Mouse (Mus musculus) forebrain, embryonic 10.5 days (tissue): ENCODE measurements around the gene Acad11. TPM values are rescaled to one million over a fixed set of nuclear protein-coding genes. Genes with fewer than 3 reads are reported as not detected.

ENCODE experiments used
- DNase-seq: peaks from one replicate; pipeline ENCODE4 v3.0.0-alpha.2; 2017; ENCODE audit warnings: low spot score; ENCODE audit errors: extremely low spot score
- H3K27ac ChIP-seq: fragments of 300-500 bp; sonication (generic); 2 replicates; pipeline ENCODE4 v1.5.1; 2016; ENCODE audit warnings: mild to moderate bottlenecking
- H3K27me3 ChIP-seq: fragments of 300-500 bp; sonication (generic); 2 replicates; pipeline ENCODE4 v1.6.1; 2016; ENCODE audit warnings: mild to moderate bottlenecking; ENCODE audit not compliant: poor library complexity, severe bottlenecking
- H3K36me3 ChIP-seq: fragments of 300-500 bp; sonication (generic); replicated peaks from 2 replicates; pipeline ENCODE4 v1.6.1; 2016; ENCODE audit warnings: mild to moderate bottlenecking, moderate library complexity
- H3K4me1 ChIP-seq: fragments of 300-500 bp; sonication (generic); 2 replicates; pipeline ENCODE4 v1.6.1; 2016
- H3K4me3 ChIP-seq: fragments of 300-500 bp; sonication (generic); 2 replicates; pipeline ENCODE4 v1.5.1; 2016; ENCODE audit warnings: mild to moderate bottlenecking, moderate library complexity
- H3K9me3 ChIP-seq: fragments of 300-500 bp; sonication (generic); 2 replicates; pipeline ENCODE4 v1.6.1; 2016; ENCODE audit warnings: mild to moderate bottlenecking, moderate library complexity
- WGBS: fragments of 180-500 bp; shearing (Covaris S2); methylation state at CpG from one replicate; pipeline ENCODE4 v1.1.7; 2016; 5-methylcytosine and 5-hydroxymethylcytosine counted together
- polyA plus RNA-seq: library from polyadenylated mRNA; unstranded; fragments of >200 nt; fragmentation: Nextera tagmentation; extraction: Ambion mirVana; gene quantifications from 2 replicates; pipeline ENCODE4 v1.2.1, GENCODE M21; 2016

Gene Acad11
- 8.6 and 9.0 TPM in 2 replicates for polyA plus RNA-seq

DNA sequence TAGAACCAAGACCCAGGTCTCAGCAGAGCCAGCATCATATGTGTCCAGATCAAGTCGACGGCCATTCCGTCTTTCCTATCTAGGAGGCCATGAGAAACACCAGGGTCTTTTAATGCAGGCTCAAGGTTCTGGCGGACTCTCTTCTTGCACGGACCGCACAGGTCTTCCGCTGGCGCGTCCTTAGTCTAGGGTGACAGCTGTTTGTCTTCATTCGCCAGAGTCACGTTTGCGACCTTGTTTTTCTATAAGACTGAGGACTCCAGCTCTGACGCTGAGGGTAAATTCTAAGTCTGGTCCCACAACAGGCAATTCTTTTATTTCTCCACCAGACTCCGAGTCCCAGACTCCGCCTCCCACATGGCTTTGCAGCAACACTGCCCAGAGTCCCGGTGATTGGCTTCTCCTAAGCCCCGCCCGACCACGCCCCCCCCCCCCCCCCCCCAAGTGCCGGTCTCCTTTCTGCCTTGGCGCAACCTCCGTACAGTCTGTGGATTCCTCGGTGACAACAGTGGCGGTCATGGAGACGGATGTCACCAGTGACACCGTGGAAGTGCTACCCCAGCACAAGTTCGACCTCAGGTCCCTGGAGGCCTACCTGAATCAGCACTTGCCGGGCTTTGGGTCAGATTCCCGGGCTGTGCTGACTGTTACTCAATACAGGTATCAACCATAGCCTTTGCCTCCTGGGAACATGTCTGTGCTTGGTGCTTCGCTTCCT is at the start of gene Acad11:
Acad11 (plus strand) TSS at position 134 of the 718 bp plus-strand sequence.
- Histone ChIP-seq H3K4me3 (peak within 1 kb of the TSS; percentile 97), H3K9me3 (no peaks in the 10 kb centered on the region), H3K36me3 (peaks cover 25% of the 10 kb centered on the region), H3K4me1 (peaks cover 21% of the 10 kb centered on the region), H3K27ac (peak within 1 kb of the TSS; percentile 92), H3K27me3 (no peaks in the 10 kb centered on the region)
- under 1% methylated on average over 30 of the region's 30 CpGs for whole genome bisulfite sequencing
- peak; percentile 88 for DNase-seq

DNA sequence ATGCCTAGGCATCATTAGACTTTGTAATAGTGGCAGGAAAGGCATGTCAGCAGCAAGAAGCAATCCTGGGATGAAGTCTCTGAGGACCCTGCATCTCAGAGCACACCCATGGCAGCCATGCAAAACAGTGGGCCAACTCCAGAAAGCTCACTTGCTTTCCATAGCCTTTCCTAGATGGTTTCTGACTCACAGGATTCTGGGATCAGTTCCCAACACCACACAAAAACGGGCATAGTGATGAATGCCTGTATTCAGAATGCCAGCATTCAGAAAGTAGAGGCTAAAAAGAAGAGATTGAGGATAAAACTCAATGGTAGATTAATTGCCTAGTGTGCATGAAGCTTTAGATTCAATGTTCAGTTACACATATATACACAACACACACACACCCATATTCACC is 48.7 kb upstream of the Acad11 start:
- WGBS = 79% methylated on average over 1 of the region's 1 CpGs
- no peak overlapping the region for H3K4me3 ChIP-seq
- H3K27ac ChIP-seq = no peak overlapping the region
- DNase-seq = no peak
- H3K4me1 ChIP-seq = no peaks in the 10 kb centered on the region
- H3K36me3 ChIP-seq = peaks cover 57% of the 10 kb centered on the region
- H3K9me3 ChIP-seq = no peaks in the 10 kb centered on the region
- H3K27me3 ChIP-seq = no peaks in the 10 kb centered on the region

DNA sequence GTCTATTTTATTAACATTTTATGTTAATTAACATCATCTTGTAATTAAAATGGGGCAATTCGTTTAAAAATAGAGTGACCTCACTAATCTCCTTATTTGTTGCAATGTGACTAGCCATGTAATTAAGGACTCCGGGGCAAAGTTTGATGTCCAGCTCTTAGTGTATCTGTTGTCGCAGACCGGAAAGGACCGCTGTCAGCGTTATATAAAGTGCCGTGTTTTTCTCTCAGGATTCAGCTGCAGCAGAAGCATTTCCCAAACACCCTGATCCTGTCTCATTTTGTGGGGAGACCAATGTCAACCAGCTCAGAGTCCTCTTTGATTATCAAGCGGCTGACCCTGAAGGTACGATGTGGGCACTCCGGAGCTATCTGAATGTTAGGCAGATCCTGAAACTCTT is 42.2 kb upstream of the Acad11 start:
- H3K27me3 ChIP-seq = no peaks in the 10 kb centered on the region
- H3K4me1 ChIP-seq = no peaks in the 10 kb centered on the region
- no peaks in the 10 kb centered on the region for H3K9me3 ChIP-seq
- no peak for DNase-seq
- H3K27ac ChIP-seq = no peak overlapping the region
- no peak overlapping the region for H3K4me3 ChIP-seq
- peaks cover 67% of the 10 kb centered on the region for H3K36me3 ChIP-seq
- WGBS = 91% methylated on average over 10 of the region's 10 CpGs

DNA sequence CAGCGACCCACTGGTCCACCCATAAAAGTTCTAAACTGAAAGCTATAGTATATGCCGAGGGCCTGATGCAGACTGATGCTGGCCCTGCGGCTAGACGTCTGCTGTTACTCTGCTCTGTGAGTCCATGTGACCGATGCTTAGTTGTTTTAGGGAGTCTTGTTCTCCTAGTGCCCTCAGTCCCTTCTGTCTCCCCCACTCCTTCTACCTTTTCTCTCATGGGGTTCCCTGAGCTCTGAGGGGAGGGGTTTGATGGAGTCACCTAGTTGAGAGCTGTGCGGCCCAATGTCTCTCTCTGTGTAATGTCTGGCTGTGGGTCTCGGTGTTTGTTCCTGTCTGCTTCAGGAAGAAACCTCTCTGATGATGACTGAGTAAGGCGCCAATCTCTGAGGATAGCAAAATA is 36.0 kb upstream of the Acad11 start:
- WGBS = 94% methylated on average over 8 of the region's 8 CpGs

DNA sequence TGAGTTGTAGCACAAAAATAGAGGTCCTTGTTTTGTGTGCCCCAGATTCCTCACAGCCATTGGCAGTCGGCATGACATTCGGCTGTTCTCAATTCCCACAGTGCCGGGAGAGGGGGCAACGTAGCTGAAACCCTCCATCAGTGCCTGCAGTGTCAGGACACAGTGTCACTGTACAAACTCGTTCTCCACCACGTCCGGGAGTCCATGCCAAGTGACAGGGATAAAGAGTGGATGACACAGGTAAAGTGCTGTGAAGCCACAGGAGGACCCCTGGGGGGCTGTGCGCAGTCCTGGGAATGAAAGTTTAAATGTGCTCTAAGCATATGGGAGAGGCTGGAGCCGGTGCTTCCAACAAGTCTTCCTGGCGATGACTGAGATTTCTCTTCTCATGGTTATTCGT is 33.3 kb upstream of the Acad11 start:
- H3K4me1 ChIP-seq = no peaks in the 10 kb centered on the region
- H3K27ac ChIP-seq = no peak overlapping the region
- 92% methylated on average over 11 of the region's 11 CpGs for WGBS
- peaks cover 8% of the 10 kb centered on the region; the same call in 1 of the 2 replicates for H3K9me3 ChIP-seq
- H3K36me3 ChIP-seq = peaks cover 44% of the 10 kb centered on the region
- DNase-seq = no peak
- no peak overlapping the region for H3K4me3 ChIP-seq
- H3K27me3 ChIP-seq = no peaks in the 10 kb centered on the region

More for the DNA sequence above, 36.0 kb upstream of the Acad11 start:
- no peaks in the 10 kb centered on the region for H3K27me3 ChIP-seq
- H3K27ac ChIP-seq = no peak overlapping the region
- peaks cover 8% of the 10 kb centered on the region; the same call in 1 of the 2 replicates for H3K9me3 ChIP-seq
- no peaks in the 10 kb centered on the region for H3K4me1 ChIP-seq
- peaks cover 53% of the 10 kb centered on the region for H3K36me3 ChIP-seq
- no peak overlapping the region for H3K4me3 ChIP-seq
- DNase-seq = no peak

DNA sequence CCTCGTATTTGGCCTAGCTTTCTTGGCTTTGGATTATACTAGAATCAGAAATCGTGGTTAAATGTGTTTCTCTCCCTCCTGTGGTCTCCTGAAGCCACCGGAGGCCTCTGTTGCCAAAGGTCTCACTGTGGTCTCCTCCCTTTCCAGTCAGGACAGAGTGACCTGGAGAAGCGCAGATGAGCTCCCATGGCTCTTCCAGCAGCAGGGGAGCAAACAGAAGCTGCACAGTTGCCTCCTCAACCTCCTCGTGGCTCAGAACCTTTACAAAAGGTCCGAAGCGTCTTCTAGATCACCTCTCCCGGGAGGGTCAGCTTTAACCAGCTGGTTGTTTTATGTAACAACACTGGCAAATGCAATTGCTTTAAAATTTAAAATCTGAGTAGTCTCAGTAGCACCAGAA is 28.9 kb upstream of the Acad11 start:
- Histone ChIP-seq H3K9me3 (no peaks in the 10 kb centered on the region), H3K4me3 (no peak overlapping the region), H3K27me3 (no peaks in the 10 kb centered on the region), H3K4me1 (0 out of 2 replicates have a peak, but pooled peaks cover 5% of the 10 kb centered on the region), H3K27ac (no peak overlapping the region), H3K36me3 (peaks cover 44% of the 10 kb centered on the region)
- WGBS = 89% methylated on average over 8 of the region's 8 CpGs
- DNase-seq = no peak

DNA sequence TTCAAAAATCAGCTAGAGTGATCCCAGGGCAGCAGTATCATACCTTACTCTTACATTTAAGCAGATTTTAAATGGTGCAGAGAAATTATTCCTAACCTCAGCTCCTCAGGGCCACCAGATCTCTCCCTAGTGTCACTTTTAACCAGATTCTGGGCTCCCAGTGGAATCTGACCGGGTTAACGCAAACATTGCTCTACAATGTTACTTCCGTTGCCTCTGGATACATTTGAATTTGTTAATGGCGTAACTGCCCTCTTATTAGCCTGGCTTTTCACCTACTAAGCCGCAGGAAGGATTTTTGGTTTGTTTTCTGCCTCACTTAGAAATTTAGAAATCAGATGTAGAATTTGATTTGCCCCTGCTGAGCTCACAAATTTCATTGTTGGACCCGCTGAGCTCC is 28.5 kb upstream of the Acad11 start:
- no peak overlapping the region for H3K27ac ChIP-seq
- peaks cover 46% of the 10 kb centered on the region for H3K36me3 ChIP-seq
- no peaks in the 10 kb centered on the region for H3K27me3 ChIP-seq
- no peaks in the 10 kb centered on the region for H3K9me3 ChIP-seq
- H3K4me3 ChIP-seq = no peak overlapping the region
- no peak for DNase-seq
- H3K4me1 ChIP-seq = 0 out of 2 replicates have a peak, but pooled peaks cover 5% of the 10 kb centered on the region
- 80% methylated on average over 6 of the region's 6 CpGs for WGBS

DNA sequence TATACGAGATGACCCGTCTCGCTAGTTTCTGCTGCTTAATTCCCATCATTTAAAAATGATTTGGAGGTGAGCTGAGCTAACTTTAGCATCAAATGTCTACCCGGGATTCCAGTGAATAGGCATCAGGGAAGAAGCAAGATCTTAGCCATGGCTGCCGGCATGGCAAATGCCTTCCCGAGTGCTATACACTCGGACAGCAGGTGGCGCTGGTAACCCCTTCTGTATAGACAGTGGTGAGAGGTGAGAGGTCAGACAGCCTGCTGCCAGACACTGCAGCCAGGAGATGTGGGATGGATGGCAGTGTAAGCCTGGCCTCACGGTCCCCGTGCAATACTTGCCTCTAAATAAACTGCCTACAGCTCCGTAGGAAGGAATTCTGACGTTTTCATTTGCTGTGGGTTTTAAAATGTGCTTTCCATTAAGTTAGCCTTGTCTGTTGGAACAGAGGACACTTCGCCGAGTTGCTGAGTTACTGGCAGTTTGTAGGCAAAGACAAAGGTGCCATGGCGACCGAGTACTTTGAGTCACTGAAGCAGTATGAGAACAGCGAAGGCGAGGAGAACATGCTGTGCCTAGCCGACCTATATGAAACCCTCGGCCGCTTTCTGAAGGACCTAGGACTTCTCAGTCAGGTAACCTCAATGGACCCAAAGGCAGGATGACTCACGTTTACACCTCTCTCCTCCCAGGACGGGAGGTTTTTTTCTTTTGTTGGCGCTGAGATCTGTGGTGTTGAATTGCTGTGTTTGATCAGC is 27.7 kb upstream of the Acad11 start:
- Histone ChIP-seq H3K9me3 (no peaks in the 10 kb centered on the region), H3K36me3 (peaks cover 40% of the 10 kb centered on the region), H3K4me3 (no peak overlapping the region), H3K4me1 (0 out of 2 replicates have a peak, but pooled peaks cover 5% of the 10 kb centered on the region), H3K27me3 (no peaks in the 10 kb centered on the region), H3K27ac (no peak overlapping the region)
- 53% methylated on average over 24 of the region's 24 CpGs for WGBS
- DNase-seq = peak; percentile 69

DNA sequence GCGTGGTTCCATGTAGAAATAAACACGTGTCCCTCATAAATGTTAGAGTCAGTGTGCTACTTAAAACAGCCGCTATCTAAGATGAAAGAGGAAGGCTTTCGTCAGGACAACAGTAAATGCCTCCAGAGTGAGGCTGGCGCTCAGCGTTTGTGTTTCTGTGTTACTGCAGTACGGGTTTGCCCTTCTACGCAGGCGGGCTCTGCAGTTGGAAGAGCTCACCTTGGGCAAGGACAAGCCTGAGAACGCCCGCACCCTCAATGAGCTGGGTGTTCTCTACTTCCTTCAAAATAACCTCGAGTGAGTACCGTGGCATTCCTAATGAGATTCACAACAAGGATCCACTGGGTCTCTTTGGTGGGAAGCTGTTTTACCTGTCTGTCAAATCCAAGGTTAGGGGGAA is 24.9 kb upstream of the Acad11 start:
- Histone ChIP-seq H3K27ac (no peak overlapping the region), H3K4me3 (no peak overlapping the region), H3K9me3 (no peaks in the 10 kb centered on the region), H3K4me1 (0 out of 2 replicates have a peak, but pooled peaks cover 5% of the 10 kb centered on the region), H3K27me3 (no peaks in the 10 kb centered on the region), H3K36me3 (peaks cover 43% of the 10 kb centered on the region)
- DNase-seq = no peak
- WGBS = 91% methylated on average over 13 of the region's 13 CpGs

DNA sequence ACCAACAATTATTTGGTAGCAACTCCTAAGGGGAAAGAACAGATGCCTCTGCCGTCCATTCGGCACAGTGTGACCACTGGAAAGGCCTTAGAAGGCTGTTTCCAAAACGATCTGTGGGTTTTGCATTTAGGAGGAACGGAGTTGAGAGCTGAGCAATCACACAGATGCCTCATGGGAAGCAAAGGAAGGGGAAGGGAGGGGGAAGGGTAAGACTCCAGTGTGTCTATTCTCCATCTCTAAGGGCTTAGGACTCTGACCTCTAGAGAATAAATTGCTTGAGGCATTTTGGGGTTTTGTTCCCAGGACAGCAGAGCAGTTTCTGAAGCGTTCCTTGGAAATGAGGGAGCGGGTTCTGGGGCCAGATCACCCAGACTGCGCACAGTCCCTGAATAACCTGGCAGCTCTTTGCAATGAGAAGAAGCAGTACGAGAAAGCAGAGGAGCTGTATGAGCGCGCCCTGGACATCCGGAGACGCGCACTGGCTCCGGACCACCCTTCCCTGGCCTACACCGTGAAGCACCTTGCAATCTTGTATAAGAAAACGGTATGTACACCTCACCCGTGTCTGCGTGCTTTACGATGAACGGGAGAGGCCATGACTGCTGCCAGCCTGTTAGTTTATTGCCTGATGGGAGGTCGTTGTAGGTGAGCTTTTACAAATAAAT is 24.0 kb upstream of the Acad11 start:
- WGBS = 93% methylated on average over 21 of the region's 21 CpGs
- no peak for DNase-seq
- 0 out of 2 replicates have a peak, but pooled peaks cover 5% of the 10 kb centered on the region for H3K4me1 ChIP-seq
- H3K27ac ChIP-seq = no peak overlapping the region
- no peaks in the 10 kb centered on the region for H3K27me3 ChIP-seq
- H3K4me3 ChIP-seq = no peak overlapping the region
- no peaks in the 10 kb centered on the region for H3K9me3 ChIP-seq
- peaks cover 42% of the 10 kb centered on the region for H3K36me3 ChIP-seq

DNA sequence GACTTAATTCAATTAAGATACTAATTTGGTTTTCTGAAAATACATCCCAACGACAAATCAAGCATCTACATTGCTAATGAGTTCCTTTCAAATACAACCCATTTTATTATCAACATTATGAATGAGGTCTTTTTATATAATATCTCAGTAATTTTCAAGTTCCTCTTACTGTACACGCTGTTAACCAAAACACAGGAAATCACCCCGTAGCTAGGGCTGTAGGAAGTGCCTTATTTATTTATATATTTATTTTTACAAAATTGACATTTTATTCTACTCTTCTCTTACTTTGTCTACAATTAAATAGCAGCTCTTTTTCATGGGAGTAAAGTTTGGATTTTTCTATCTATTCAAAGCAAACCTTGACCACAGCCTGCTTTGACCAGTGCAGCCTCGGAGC is 23.4 kb upstream of the Acad11 start:
- no peak overlapping the region for H3K4me3 ChIP-seq
- no peak overlapping the region for H3K27ac ChIP-seq
- 94% methylated on average over 4 of the region's 4 CpGs for WGBS
- H3K9me3 ChIP-seq = no peaks in the 10 kb centered on the region
- 0 out of 2 replicates have a peak, but pooled peaks cover 5% of the 10 kb centered on the region for H3K4me1 ChIP-seq
- no peak for DNase-seq
- H3K36me3 ChIP-seq = peaks cover 42% of the 10 kb centered on the region
- no peaks in the 10 kb centered on the region for H3K27me3 ChIP-seq

DNA sequence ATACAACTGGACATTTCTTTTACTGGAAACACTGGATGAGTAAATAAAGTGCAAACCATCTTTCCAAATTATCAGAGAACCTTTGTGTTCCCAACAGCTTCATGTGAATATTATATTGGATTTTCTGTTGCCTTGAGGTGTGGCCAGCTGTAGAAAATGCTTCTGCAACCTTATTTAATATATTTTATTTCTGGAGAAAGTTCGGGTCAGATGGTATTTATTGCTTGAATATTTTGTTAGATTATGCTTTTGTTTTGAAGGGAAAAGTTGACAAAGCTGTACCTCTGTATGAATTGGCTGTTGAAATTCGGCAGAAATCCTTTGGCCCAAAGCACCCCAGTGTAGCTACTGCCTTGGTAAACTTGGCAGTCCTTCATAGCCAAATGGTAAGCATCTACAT is 22.8 kb upstream of the Acad11 start, which contains the start of gene Gm28305:
Gm28305 (plus strand) TSS at position 301 of the 400 bp plus-strand sequence.
- Histone ChIP-seq H3K4me1 (0 out of 2 replicates have a peak, but pooled peaks cover 2% of the 10 kb centered on the region), H3K27ac (no peak within 1 kb of the TSS), H3K9me3 (no peaks in the 10 kb centered on the region), H3K36me3 (peaks cover 44% of the 10 kb centered on the region), H3K27me3 (no peaks in the 10 kb centered on the region), H3K4me3 (no peak within 1 kb of the TSS)
- WGBS = 85% methylated on average over 2 of the region's 2 CpGs
- no peak for DNase-seq
